Mouse (Mus musculus): ENCODE results near the gene Nmt1. TPM values are rescaled to one million over a fixed set of nuclear protein-coding genes. Genes with fewer than 3 reads are reported as not detected.
A peak's percentile ranks its signal among the peaks of the same experiment; 100 is the strongest.

Gene Nmt1
- polyA plus RNA-seq, 1 experiment from 2014 or later, result 46.9 TPM

DNA sequence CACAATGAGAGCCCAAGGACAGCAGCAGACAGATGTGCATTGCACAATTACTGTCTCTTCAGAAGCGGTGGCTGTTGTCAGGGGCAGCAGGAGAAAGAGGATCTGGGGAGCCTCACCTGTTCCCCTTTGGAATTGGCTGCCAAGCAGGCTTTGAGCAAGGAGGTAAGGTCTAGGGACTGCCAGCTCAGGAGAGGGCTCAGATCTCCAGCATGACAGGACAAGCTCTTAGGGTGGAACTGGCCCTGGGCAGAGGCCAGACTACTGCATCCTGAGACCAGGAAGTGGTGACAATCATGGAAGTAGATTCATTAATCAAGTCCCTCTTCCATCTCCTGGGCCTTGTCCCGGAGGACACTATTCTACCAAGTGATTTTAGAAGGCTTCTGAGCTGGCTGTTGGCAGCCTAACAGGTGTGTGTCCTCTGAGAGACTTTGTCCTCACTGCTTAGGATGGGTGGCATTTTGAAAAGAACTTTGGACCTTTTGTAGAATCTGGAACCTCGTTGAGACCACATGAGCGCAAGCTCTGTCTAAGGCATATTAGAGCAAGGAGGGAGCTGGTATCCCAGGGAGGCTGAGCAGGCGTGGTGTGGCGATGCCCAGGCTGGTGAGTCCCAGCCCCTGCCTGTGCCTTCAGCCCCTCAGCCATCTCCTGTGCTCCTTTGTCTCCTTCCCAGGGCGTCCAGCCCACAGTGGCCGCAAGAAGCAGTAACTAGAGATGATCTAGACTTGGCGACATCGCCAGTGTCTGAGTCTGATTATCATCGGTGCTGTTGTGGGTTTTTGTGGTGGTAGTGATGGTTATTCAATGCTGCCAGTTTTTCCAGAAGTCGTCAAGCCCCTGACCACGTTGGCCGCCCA is 38.4 kb downstream of the Nmt1 start:
- Histone ChIP-seq H3K36me3 (peaks cover 92% of the 10 kb centered on the region), H3K4me1 (replicated peaks) (peaks cover 19% of the 10 kb centered on the region), H3K4me3 (no peak overlapping the region), H3K27me3 (replicated peaks) (no peaks in the 10 kb centered on the region), H3K4me2 (no peak overlapping the region), H3K27ac (ENCODE audit: poor library complexity, severe bottlenecking) (0 out of 2 replicates have a peak overlapping the region, but pooled peaks have one; percentile 35), H3K9me3 (replicated peaks) (no peaks in the 10 kb centered on the region), H3K9ac (no peak overlapping the region)
- no peak for ATAC-seq (ENCODE audit: insufficient number of reproducible peaks, low FRiP score)
- WGBS, result 91% methylated on average over 14 of the region's 14 CpGs

DNA sequence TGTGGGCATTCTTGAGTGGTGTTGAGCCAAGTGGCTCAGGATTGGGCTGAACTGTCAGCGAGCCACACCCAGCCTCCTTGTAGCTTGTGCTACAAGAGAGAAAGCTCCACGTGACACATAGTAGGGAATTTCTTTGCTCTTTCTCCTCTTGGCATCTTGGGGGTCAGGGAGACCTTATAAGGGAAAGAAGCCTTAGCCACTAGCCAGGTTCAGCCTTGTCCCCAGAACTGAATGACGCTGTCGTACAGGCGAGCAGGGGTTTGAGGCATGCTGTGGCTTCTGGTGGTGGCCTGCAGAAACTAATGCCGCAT is 39.0 kb downstream of the Nmt1 start:
- no peak for ATAC-seq (ENCODE audit: insufficient number of reproducible peaks, low FRiP score)
- H3K27me3 ChIP-seq (replicated peaks), result no peaks in the 10 kb centered on the region
- H3K36me3 ChIP-seq, result peaks cover 90% of the 10 kb centered on the region
- 83% methylated on average over 6 of the region's 6 CpGs for WGBS
- H3K4me1 ChIP-seq (replicated peaks), result peaks cover 19% of the 10 kb centered on the region
- no peak overlapping the region for H3K4me3 ChIP-seq
- H3K27ac ChIP-seq (ENCODE audit: poor library complexity, severe bottlenecking), result peak overlapping the region; percentile 35; the same call in 1 of the 2 replicates
- no peak overlapping the region for H3K4me2 ChIP-seq
- H3K9me3 ChIP-seq (replicated peaks), result no peaks in the 10 kb centered on the region
- H3K9ac ChIP-seq, result no peak overlapping the region

DNA sequence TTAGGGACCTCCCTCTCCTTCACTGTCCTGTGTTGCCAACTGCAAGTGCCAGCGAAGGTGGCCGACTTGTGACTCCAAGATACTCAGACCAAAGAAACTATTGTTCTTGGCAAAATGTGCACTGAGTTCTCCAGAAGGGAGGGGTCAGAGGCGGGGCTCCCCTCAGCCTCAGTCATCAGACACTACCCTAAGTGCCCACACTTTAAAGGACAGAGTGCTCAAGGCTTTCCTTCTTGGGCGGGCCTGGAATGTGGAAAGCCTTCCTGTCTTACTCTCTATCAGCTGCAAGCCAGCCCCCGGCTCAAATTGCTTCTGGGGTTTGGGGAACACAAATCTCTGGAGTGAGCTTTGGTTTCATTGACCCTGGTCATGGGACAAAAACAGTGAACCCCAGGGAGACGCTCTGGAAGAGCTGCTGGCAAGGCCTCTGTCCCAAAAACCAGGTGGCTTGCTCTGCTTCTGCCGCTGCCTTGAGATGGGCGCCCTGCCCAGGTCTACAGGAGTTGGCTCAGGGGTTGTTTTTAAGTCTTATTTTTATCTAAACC is 39.5 kb downstream of the Nmt1 start:
- H3K27me3 ChIP-seq (replicated peaks), result no peaks in the 10 kb centered on the region
- H3K4me2 ChIP-seq, result no peak overlapping the region
- peak; percentile 76 for ATAC-seq (ENCODE audit: insufficient number of reproducible peaks, low FRiP score)
- no peaks in the 10 kb centered on the region for H3K9me3 ChIP-seq (replicated peaks)
- peaks cover 90% of the 10 kb centered on the region for H3K36me3 ChIP-seq
- peaks cover 19% of the 10 kb centered on the region for H3K4me1 ChIP-seq (replicated peaks)
- WGBS, result 46% methylated on average over 8 of the region's 8 CpGs
- H3K4me3 ChIP-seq, result no peak overlapping the region
- H3K27ac ChIP-seq (ENCODE audit: poor library complexity, severe bottlenecking), result peak overlapping the region; percentile 35
- H3K9ac ChIP-seq, result no peak overlapping the region

DNA sequence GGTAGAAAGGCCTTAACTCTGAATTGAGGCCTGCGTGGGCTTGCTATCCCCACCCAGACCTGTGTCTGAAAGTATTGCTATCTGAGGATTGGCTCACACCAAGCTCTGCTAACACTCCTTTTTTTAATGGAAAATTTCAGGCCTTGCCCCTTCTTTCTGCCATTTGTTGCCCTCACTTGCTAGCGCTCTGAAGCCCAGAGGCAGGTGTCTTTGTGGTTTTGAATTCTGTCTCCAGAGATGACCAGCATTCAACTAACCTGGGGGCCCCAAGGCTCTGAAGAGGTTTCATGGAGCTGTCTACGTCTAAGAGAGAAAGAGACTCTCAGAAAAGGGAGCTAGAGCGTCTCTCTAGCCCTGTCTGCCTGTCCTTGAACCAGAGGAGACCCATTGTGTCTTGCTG is 40.3 kb downstream of the Nmt1 start:
- ATAC-seq (ENCODE audit: insufficient number of reproducible peaks, low FRiP score), result no peak
- Histone ChIP-seq H3K9me3 (replicated peaks) (no peaks in the 10 kb centered on the region), H3K4me2 (no peak overlapping the region), H3K4me1 (replicated peaks) (peaks cover 19% of the 10 kb centered on the region), H3K27me3 (replicated peaks) (no peaks in the 10 kb centered on the region), H3K4me3 (no peak overlapping the region), H3K27ac (ENCODE audit: poor library complexity, severe bottlenecking) (peak overlapping the region; percentile 35; the same call in 1 of the 2 replicates), H3K9ac (no peak overlapping the region), H3K36me3 (peaks cover 89% of the 10 kb centered on the region)
- WGBS, result 84% methylated on average over 4 of the region's 4 CpGs

DNA sequence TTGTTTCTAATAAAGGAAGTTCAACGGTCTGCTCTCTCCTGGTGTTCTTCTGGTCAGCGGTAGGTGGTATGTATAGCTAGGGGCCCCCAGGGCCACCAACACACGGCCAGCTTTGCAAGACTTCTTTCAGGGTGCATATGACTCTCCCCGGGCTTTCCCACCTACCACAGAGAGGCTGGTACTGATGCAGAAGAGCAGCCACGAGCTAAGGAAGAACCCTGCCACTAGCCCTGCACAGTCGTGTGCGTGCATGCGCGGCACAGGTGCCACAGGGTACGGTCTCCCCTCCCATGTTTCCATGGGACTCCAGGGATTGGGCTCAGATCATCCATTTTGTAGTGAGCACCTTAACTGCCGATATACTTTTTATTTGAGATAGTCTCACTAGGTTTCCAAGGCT is 40.9 kb downstream of the Nmt1 start:
- Histone ChIP-seq H3K4me3 (no peak overlapping the region), H3K9ac (no peak overlapping the region), H3K36me3 (peaks cover 83% of the 10 kb centered on the region), H3K9me3 (replicated peaks) (no peaks in the 10 kb centered on the region), H3K4me2 (no peak overlapping the region), H3K4me1 (replicated peaks) (peaks cover 23% of the 10 kb centered on the region), H3K27ac (ENCODE audit: poor library complexity, severe bottlenecking) (no peak overlapping the region), H3K27me3 (replicated peaks) (no peaks in the 10 kb centered on the region)
- 93% methylated on average over 11 of the region's 11 CpGs for WGBS
- ATAC-seq (ENCODE audit: insufficient number of reproducible peaks, low FRiP score), result no peak

DNA sequence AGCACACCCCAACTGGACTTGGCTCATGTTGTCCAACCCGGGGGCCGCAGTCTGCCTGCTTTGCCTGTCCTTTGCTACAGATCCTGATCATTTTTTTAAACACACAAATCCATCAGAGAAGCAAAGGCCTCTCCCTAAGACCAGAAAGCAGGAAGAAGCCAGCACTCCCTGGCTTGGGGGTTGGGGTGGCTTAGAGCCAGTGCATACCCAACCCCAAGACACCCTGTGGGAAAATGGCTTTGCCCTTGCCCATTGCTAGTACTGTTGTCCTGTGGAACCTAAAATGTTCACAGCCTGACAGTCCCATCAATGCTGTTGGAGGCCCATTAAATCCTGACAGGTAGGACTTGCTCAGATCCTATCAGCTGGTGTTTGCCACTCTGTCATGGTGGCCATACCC is 41.7 kb downstream of the Nmt1 start:
- no peak overlapping the region for H3K4me3 ChIP-seq
- no peak for ATAC-seq (ENCODE audit: insufficient number of reproducible peaks, low FRiP score)
- H3K9ac ChIP-seq, result no peak overlapping the region
- H3K9me3 ChIP-seq (replicated peaks), result no peaks in the 10 kb centered on the region
- WGBS, result 92% methylated on average over 2 of the region's 2 CpGs
- no peak overlapping the region for H3K4me2 ChIP-seq
- peaks cover 74% of the 10 kb centered on the region for H3K36me3 ChIP-seq
- H3K27me3 ChIP-seq (replicated peaks), result no peaks in the 10 kb centered on the region
- H3K27ac ChIP-seq (ENCODE audit: poor library complexity, severe bottlenecking), result no peak overlapping the region
- H3K4me1 ChIP-seq (replicated peaks), result peaks cover 31% of the 10 kb centered on the region

DNA sequence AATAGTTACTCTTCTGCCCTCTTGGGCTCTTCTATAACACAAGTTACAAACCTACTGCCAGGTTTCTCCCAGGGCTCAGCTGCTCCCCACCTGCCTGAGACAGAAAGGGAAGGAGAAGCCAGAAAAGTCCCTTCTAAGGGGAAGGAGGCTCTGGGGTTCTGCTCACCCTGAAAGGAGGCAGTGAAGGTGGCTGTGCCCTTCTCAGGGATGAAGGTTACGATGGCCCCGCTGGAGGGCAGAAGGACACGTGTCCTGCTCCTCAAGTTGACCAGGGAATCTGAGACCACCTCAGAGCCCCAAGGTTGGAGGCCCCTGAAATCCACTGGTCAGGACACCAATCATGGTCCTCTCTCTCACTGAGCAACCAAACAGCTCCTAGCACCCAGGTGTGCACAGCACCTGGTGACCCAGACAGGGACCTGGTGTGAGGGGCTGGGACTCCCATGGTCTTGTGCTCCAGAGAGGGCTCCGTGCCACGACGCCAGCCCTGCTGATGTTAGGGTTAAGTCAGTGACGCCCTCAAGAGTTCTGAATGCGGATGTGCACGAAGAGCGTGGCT is 42.4 kb downstream of the Nmt1 start:
- Histone ChIP-seq H3K27ac (ENCODE audit: poor library complexity, severe bottlenecking) (no peak overlapping the region), H3K36me3 (peaks cover 69% of the 10 kb centered on the region), H3K4me1 (replicated peaks) (peaks cover 38% of the 10 kb centered on the region), H3K9ac (no peak overlapping the region), H3K4me3 (no peak overlapping the region), H3K4me2 (no peak overlapping the region), H3K27me3 (replicated peaks) (no peaks in the 10 kb centered on the region), H3K9me3 (replicated peaks) (no peaks in the 10 kb centered on the region)
- WGBS, result 86% methylated on average over 10 of the region's 10 CpGs
- ATAC-seq (ENCODE audit: insufficient number of reproducible peaks, low FRiP score), result no peak

DNA sequence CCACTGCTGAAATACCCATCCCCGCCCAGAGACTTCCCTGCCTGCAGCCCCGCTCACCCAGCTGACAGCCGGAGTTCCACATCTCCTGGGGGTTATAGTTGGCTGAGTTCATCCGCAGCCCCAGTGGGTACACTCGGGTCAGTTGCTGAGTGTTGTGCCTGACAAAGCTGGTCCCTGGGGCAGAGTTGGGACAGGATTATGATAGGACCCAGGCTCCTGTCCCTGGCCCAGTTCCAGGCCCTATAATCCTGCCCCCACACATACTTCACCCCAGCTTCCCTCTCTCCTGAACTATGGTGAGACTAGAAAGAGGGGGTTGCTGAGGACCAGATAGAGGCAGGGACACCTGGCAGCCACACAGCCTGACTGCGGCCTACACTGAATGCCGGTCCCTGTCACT is 45.7 kb downstream of the Nmt1 start:
- Histone ChIP-seq H3K27ac (ENCODE audit: poor library complexity, severe bottlenecking) (no peak overlapping the region), H3K4me2 (no peak overlapping the region), H3K36me3 (peaks cover 57% of the 10 kb centered on the region), H3K4me3 (no peak overlapping the region), H3K27me3 (replicated peaks) (no peaks in the 10 kb centered on the region; the same call in 1 of the 2 replicates), H3K9ac (0 out of 2 replicates have a peak overlapping the region, but pooled peaks have one; percentile 23), H3K4me1 (replicated peaks) (peaks cover 26% of the 10 kb centered on the region), H3K9me3 (replicated peaks) (no peaks in the 10 kb centered on the region)
- 78% methylated on average over 7 of the region's 7 CpGs for WGBS
- ATAC-seq (ENCODE audit: insufficient number of reproducible peaks, low FRiP score), result no peak

DNA sequence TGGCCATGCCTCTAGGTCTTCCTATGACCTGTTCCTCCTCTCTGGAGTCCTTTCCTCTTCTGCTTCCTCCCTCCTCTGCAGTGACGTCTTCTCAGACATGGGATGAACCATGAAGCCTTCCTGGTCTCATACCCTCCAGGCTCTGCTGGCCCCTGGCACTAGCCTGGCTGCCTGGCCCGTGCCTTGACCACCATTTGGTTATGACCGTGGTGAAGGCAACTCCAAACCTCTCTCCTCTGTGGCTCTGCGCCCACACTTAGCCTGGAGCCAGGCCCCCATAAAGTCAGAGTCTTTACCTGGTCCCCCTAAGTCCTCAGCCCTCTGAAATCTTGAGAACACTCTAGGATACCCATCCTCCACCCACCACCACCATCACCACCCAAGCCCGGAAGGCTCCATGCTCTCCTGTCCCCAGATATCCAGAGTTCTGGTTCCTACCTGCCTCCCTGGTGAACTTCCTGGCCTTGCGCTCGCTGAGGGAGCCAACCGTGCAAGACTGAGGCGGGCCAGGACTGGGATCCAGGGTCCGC is 46.2 kb downstream of the Nmt1 start:
- ATAC-seq (ENCODE audit: insufficient number of reproducible peaks, low FRiP score), result no peak; the same call in 1 of the 2 replicates
- Histone ChIP-seq H3K36me3 (peaks cover 57% of the 10 kb centered on the region), H3K27me3 (replicated peaks) (peaks cover 1% of the 10 kb centered on the region; the same call in 1 of the 2 replicates), H3K4me2 (0 out of 2 replicates have a peak overlapping the region, but pooled peaks have one; percentile 15), H3K9me3 (replicated peaks) (no peaks in the 10 kb centered on the region), H3K4me1 (replicated peaks) (peaks cover 26% of the 10 kb centered on the region), H3K9ac (peak overlapping the region; percentile 23), H3K4me3 (no peak overlapping the region), H3K27ac (ENCODE audit: poor library complexity, severe bottlenecking) (no peak overlapping the region)
- WGBS, result 53% methylated on average over 10 of the region's 10 CpGs

DNA sequence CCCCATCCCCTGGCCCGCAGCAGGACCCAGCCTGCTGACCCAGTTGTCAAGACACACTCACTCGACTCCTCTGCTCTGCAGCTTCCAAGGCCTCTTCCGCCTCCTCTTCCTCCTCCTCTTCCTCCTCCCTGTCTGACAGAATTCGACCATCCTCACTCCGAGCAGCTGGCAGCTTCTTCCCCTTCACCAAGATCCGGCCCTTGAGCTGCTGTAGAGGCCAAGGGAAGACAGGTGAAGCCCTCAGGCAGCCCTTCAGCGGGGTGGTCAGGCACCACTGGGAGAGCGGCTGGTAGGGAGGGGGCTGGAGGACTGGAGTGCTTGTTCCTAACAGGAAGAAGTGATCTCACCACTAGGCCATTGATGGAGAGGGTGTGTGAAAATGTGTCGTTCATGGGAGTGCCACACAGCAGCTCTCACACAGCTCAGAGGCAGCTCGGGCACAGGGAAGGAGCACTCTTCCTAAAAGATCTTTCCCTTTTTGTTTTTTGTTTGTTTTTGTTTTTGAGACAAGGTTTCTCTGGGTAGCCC is 46.9 kb downstream of the Nmt1 start:
- Histone ChIP-seq H3K27ac (ENCODE audit: poor library complexity, severe bottlenecking) (no peak overlapping the region), H3K36me3 (peaks cover 50% of the 10 kb centered on the region), H3K4me1 (replicated peaks) (peaks cover 26% of the 10 kb centered on the region), H3K27me3 (replicated peaks) (peaks cover 8% of the 10 kb centered on the region), H3K9ac (peak overlapping the region; percentile 23), H3K4me2 (peak overlapping the region; percentile 15; the same call in 1 of the 2 replicates), H3K4me3 (no peak overlapping the region), H3K9me3 (replicated peaks) (no peaks in the 10 kb centered on the region)
- 15% methylated on average over 10 of the region's 10 CpGs for WGBS
- no peak; the same call in 1 of the 2 replicates for ATAC-seq (ENCODE audit: insufficient number of reproducible peaks, low FRiP score)

DNA sequence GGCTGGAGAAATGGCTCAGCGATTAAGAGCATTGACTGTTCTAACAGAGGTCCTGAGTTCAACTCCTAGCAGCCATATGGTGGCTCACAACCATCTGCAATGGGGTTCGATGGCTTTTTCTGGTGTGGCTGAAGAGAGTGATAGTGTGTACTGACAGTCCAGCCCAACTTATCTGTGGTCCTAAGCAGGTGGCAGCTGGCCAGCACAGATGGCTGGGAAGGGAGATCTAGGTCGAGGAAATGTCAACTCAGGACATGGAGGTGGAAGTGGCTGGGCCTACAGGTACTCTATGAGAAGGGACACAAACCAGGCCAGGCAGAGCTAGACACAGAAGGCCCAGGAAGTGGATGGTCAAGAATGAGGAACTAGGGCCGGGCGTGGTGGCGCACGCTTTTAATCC is 48.0 kb downstream of the Nmt1 start:
- no peak for ATAC-seq (ENCODE audit: insufficient number of reproducible peaks, low FRiP score)
- H3K4me2 ChIP-seq, result no peak overlapping the region
- peaks cover 14% of the 10 kb centered on the region for H3K27me3 ChIP-seq (replicated peaks)
- peaks cover 39% of the 10 kb centered on the region for H3K36me3 ChIP-seq
- no peak overlapping the region for H3K27ac ChIP-seq (ENCODE audit: poor library complexity, severe bottlenecking)
- H3K4me3 ChIP-seq, result no peak overlapping the region
- no peak overlapping the region for H3K9ac ChIP-seq
- WGBS, result 78% methylated on average over 7 of the region's 7 CpGs
- no peaks in the 10 kb centered on the region for H3K9me3 ChIP-seq (replicated peaks)
- peaks cover 35% of the 10 kb centered on the region for H3K4me1 ChIP-seq (replicated peaks)

Data from heart, embryonic 12.5 days (tissue).